Mouse (Mus musculus): ENCODE data around the gene Tlr12.
"Not testable (repeated sequence)": the region's sequence is repeated elsewhere in the genome, so short reads cannot be mapped to it uniquely, and the experiment has no call there.

Tlr12 gene

DNA sequence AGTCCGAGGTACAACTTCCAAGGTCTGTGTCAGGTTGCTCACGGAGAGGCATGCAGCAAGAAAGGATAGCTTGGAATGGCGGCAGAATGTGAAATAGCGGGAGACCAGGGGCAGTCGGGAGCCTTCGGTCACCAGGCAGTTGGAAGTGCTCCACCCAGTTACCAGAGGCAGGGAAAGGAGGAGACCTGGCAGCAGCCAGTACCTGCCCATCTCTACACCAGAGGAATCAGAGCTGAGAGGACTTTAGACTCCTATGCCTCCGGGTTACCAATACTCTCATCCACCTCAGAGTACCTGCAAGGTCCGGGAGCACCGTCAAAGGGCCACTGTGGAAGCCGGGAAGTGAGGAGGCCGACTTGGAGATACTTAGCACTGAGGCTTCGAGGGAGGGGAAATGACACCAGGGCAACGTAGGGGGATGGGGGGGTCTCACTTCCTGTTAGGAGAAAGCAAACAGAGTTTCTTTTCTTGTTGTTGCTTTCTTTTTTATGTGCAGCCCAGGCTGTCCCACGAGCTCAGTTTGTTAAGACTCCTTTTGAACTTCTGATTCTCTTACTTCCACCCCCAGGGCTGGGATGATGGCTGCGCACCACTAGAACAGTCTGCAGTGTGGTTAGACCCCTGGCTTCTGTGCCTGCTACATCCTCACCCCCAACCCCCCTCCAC, at the start of gene Tlr12:
TSS of gene Tlr12 (minus strand) at position 374 of the 666 bp plus-strand sequence.
- DNase-seq (ENCODE audit: low spot score in 2 of 2): no peak

DNA sequence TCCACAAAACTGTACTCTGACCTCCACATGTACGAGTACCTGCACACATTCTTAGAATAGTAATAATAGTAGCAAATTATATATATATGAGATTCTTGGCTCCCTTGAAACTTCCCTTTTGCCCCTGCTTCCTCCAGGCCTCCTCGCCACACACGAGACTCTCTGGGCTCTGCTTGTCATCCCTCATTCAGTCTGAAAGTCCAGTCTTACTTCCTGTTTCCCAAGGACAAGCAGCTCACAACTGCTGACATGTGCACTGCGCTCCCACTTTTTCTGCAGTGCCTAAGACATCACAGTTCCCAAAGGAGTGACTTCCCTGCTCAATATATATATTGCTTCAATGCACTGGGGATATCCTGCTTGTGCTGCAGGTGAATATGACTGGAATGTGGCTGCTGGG, 48.8 kb upstream of the Tlr12 start:
- DNase-seq (ENCODE audit: low spot score in 2 of 2): not testable (repeated sequence)

DNA sequence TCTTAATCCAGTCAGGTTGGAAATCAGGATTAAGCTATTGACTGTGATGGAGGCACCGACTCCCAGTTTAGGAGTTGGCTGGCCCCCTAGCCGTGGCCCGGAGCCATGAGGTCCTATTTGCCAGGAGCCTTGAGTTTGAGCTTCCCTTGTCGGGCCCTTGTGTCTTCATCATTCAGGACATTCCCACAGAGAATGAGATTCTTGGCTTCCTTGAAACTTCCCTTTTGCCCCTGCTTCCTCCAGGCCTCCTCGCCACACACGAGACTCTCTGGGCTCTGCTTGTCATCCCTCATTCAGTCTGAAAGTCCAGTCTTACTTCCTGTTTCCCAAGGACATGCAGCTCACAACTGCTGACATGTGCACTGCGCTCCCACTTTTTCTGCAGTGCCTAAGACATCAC, 47.9 kb upstream of the Tlr12 start:
- DNase-seq (ENCODE audit: low spot score in 2 of 2): not testable (repeated sequence)

DNA sequence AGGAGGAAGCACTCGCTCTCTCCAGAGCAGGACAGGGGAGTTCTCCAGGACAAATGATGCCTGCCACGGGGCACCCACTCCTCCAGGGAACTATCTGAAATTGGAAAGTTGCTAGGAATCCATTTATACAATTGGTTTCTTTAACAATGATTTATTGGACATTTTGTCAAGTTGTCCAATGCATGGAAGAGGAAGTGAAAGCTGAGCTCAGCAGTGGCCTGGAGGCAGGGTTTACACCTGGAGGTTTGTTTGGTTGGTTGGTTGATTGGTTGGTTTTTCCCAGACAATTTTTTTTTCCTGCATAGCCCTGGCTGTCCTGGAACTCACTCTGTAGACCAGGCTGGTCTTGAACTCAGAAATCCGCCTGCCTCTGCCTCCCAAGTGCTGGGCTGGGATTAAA, 45.6 kb upstream of the Tlr12 start:
- DNase-seq (ENCODE audit: low spot score in 2 of 2): no peak

DNA sequence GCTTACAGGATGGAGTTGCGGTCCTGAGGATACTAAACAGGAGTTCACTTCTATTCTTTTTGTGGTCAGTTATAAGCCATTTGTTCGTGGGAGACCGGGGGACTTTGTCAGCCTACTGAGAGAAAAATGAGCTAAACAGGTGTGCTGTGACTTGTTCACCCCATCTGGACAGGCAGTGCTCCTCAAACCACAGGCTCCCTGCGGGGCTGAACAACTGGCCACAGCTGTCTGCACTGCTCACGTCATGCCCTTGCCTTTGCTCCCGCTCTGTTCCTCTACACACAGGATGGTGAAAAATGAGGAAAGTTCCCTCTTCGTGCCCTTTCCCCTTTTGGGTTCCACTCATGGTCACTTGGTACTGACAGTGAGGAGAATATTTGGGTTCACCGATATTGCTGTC, 42.6 kb upstream of the Tlr12 start:
- DNase-seq (ENCODE audit: low spot score in 2 of 2): no peak

DNA sequence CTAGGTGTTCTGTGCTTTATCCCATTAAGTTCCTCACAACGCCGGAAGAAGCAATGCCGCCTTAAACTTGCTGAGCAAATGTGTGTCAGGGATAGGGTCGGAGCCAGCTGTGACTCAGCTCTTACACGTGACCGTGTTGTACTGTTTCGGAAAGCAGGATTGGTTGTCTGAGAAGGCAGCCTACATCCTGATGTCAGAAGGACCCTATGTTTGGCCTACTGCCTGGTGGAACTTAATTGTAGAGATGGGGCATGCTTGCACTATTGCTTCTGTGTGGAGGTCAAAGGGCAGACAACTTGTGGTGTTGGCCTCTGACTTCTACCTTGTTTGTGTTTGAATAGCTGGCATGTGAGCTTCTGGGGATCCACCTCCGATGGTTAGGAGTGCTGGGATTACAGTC, 41.8 kb upstream of the Tlr12 start:
- peak in 1 of 2 experiments; percentile 44 for DNase-seq (ENCODE audit: low spot score in 2 of 2)

DNA sequence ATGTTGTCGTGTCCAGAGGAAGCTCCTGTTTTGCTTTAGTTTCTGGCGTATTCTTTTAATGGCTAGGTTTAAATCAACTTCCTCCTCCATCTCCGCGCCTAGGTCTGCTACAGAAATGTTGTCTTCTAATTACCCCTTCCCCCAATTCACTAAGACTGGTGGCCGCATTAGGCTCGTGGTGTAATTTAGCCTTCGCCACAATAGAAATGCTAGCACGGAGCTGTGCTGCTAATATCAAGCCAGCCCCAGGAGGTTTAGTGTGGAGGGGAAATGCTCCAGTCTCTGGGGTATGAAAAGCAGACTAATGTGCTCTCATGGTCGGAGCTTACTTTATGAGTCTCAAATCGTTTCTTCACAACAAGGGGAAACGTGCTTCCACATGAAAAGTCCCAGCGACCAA, 37.0 kb upstream of the Tlr12 start:
- DNase-seq (ENCODE audit: low spot score in 2 of 2): no peak

DNA sequence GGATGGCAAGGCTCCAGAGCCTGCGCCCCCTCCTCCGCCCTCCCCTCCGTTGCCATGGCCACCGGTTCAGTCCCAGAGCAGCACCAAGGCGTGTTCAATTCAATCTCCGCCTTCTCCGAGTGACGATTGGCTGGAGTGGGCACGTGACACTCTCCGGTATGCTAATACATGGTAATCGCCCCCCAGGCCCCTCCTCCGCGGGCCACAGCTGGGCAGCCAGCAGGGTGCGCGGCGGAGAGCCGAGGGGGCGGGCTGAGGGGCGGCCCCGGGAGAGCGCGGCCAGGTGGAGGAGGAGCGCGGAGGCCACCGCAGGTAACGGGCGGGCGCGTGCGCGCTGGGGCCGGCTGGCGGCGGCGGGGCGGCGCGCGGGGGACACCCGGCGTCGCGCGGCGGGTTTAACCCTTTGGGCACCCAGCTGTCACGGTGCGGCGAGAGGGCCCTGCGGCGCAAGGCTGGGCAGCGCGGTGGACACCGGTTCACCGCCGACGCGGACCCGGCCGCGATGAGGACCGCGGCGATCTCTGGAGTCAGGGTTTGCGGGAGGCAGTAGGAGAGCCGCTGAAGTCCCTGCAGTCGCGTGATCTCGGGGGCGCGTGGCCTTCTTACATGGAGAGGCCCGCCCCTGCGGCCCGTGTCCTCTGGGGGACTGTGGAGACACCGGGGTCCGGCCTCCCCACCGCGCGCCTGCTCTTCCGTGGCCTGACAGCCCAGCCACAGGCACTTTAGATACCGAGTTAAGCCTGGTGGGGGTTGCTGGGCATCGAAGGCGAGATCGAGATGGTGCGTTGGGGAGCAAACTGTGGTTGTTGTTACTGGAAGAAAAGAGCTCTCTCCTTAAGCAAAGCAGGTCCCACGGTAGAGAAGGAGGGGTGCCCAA, 36.3 kb upstream of the Tlr12 start, which contains the start of gene Phc2:
TSS of gene Phc2 (plus strand) at position 198 of the 877 bp plus-strand sequence.
- DNase-seq (ENCODE audit: low spot score in 2 of 2): peak; percentile 96 to 98

DNA sequence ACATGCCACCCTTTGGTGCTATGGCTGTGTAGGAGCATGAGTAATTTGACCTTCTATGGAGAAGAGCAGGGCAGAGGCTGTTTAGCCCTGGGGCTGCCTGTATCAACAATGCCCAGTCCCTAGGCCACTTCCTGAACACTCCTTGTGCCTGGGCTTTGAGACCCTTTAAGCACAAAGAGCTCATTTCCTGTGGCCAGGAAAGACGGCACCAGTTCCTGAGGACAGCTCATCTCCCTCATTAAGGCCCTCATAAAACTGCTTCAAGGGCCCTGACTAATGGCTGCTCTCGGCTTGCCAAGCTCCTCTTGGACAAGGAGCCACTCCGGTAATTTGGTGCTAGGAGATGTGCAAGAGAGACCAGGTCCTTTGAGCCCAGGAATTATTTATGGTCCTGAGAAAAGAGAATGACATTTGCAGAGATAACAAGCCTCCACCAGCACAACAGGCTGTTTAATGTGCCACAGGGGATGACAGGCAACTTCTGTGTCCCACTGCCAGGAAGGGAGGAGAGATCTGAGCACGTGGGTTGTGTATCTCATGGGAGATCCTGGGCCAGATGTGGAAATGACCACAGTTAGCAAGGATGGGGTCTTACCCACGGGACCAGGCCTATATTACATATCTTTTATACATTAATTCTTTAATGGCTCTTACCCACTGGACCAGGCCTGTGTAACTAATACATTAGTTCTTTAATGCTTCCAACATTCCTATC, 34.3 kb upstream of the Tlr12 start:
- DNase-seq (ENCODE audit: low spot score in 2 of 2): no peak

DNA sequence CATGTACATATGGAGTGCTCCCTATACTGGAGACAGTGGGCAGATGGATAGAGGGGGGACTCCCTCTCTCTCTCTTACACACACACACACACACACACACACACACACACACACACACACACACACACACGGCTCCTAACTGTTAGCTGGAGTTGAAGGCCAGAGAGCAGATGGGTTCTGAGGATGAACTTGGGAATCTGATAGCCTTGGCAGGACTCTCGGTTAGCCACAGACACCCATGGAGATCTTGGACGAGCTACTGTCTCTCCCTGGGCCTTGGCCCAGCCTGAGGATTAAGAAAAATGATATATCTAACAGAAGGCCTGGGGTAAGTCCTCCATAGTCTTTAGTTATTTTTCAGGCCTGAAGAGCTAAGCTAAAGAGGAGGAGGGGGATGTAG, 33.1 kb upstream of the Tlr12 start:
- DNase-seq (ENCODE audit: low spot score in 2 of 2): no peak

DNA sequence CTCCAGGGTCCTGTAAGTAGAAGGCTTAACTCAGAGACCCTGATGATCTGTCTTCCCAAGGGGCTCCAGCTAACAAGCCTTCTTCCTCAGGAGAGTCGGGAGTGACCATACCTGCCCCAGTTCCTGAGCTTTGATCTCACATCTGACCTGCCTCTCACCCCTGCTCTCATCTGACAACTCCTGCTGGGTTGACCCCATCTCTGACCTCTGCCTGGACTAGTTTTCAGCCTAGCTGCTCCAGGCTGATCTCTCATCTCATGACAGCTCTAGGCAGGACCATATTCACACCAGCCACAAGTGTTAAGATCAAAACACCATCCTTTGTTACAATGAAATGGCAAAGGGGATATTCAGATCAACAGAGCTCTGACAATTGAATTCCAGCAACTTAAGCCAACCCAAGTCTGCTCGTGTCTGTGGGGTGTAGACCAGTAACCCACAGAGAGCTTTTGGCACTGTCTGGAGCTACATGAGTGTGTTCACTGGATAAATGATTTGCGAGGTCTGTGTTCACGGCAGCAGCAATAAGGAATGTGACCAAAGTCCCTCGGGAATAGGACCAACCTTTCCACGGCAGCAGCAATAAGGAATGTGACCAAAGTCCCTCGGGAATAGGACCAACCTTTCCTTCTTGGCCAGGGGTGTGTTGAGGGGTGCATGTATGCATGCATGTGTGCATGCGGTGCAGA, 30.3 kb upstream of the Tlr12 start:
- DNase-seq (ENCODE audit: low spot score in 2 of 2): no peak

DNA sequence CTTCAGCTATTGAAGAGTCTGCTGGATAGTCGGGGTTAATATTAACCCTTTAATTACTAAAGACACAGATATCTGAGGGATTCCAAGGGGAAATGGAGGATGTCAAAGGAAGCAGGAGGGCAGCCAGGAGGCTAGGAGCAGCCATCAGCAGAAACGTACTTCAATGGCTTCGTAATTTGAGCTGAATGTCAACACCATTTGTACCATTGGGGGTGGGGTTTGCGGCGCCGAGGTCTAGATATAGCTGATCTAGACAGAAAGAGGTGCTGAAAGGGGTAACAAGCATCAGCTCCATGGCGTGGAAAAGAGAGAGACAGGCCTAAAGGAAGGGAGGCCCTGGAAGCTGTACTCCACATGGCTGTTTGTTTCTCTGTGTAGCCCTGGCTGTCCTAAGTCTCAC, 28.3 kb upstream of the Tlr12 start:
- DNase-seq (ENCODE audit: low spot score in 2 of 2): no peak

DNA sequence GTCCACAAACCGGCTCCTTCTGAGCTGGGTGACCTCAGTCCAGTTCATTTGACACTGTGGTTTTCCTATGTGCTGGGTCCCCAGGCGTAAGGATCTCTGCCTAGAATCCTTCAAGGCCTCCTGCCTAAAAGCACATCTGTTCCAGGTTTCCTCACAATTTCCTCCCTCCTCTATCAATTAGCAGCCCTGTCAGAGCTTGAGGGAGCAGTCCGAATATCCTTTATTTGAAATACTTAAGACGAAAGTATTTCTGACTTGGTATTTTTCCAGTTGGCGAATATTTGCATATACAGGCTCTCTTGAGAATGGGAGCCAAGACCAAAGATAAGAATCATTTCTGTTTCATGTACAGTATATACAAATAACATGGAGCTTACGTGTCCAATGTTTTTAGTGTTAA, 27.5 kb upstream of the Tlr12 start:
- DNase-seq (ENCODE audit: low spot score in 2 of 2): no peak

DNA sequence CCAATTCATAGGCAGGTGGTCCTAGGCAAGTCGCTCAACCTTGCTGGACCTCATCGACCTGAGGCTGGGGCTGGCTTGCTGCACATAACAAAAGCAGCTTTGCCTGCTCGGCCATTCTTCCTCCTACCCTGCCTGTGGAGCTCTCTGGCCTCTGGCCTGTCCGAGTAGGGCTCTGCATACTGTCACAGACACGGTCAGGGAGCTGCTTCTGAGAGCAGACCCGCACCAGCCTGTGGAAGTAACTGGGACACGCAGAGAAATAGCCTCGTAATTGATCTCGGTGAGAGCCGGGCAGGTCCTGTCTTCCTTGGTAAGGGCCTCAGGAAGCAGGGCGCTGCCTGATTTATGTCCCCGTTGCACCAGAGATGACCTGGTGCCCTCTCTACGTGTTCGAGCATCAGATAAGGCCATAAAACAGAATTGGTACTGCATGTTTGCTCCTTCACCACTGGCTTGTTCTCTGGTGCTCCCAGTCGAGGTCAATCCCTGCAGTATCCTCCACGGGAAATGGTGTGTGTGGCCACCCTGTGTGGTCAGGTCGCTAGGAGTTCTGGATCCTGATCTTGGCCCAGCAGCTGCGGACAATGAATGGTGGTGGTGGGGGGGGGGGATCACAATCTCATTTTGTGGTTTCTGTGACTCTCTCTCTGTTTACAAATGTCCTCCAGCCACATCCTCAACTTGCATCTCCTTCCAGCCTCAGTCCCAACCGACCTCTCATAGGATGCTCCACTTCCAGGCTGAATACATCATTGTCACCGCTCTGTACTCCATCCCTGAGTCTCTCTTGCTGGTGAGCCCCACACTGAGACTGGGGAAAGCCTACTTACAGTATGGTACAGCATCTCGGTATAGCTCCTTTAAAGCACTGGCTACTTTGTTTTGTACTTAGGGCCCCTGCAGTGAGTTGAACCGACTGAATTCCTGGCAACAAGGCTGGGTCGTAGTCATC, 23.6 kb upstream of the Tlr12 start:
- no peak for DNase-seq (ENCODE audit: low spot score in 2 of 2)

DNA sequence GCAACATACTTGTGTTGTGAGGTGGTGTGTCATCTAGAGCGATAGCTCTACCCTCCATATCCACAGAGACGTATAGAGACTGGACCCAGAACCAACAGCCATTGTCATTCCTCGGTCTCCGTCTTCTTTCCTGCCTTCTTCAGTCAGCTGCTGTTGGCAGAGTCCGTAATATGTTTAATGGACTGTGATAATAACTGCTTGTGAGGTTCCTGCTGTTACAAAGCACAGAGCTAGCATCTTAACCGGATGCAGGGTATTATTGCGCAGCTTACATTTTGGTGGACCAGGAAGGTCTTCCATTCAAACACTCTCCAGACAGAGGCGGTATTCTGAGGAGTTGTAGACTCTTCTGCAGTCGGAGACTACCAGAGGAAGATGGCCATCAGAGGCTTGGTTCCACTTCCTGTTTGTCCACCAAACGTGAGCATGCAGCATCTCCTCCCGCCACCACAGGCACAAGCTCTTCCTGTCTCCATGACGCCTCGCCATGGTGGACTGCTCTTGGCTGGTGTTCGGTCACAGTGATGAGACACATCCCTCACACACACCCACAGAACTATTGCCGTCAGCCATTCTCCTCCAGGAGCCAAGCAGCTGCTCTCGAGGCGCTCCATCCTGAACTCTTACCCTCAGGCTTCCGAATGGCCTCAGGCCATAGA, 20.0 kb upstream of the Tlr12 start:
- DNase-seq (ENCODE audit: low spot score in 2 of 2): no peak

DNA sequence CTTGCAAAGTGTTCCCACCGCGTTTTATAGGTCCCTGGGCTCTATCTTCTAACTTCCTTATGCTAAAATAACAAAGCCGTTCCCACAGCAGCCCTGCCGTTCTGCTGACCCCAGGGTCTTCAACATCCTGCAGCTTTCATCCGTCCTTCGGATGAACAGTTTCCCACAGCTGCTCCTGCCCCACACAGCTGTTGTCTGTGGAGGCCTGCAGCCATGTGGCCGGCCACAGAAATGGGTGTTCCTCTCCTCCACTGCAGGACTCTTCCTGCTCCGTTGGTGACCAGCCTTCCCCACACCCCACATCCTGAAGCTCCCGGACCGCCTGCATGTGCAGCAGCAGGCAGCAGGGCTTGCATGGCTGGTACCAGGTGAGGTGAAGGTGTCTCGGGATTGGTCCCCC, 18.8 kb upstream of the Tlr12 start:
- no peak for DNase-seq (ENCODE audit: low spot score in 2 of 2)

DNA sequence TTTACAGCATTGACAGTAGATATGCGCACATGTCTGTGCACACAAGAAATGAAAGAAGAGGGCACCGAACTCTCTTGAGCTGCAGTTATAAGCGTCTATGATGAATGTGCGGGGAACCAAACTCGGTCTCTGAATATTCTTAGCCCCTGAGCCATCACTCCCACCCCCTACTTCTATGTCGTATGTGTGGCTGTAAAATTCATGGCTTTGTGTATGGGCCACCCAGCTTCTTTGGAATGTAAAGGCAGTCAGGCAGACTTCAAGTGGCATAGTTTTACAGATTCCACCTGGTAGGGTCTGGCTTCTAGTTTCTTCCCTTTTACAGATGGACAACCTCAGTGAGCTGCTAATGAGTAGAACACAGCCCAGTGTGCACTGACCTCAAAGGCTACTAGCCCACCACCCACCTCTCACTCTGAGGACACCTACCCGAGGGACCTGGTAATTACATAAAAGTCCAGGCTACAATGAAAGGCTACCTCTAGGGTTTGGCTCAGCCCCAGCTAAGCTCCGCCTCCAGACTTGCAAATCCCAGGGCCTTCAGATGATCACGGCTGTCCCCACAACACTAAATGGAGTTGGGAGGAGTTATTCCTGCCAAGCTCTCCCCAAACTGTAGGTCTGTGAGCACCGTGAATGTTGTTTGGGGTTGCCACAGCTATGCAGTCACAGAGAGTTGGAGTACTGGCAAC, 17.6 kb upstream of the Tlr12 start:
- no peak for DNase-seq (ENCODE audit: low spot score in 2 of 2)

DNA sequence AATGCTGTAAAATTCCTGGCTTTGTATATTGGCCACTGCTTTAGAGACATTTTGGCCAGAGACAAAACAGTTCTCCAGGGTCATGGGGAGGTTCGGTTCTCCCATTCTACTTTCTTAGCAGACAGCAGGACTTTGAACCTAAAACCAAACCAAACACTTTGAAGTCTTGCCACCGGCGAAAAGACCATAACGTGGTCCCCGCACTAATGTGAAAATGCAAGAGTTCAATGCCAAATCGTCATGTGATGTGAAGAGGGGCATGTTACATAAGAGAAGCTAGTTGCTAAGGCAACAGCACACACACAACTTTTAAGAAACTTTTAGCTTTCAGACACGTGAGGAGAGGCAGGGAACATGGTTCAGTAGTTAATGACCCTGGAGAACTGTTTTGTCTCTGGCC, 17.0 kb upstream of the Tlr12 start:
- no peak for DNase-seq (ENCODE audit: low spot score in 2 of 2)

DNA sequence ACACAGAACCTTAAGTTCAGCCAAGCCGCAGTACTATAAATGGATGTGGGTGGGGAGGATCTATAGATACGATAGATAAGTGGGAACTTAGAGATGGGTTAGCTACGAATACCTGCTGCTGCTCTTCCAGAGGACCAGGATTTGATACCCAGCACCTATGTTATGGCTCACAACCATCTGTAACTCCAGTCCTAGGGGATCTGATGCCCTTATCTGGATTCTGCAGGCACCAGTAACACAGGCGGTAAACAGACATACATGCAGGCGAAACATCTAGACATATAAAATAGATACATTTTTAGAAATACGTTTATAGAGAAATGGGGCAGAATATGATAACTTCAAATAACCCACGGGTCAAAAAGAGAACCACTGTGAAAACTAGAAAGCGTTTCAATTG, 2.7 kb upstream of the Tlr12 start:
- DNase-seq (ENCODE audit: low spot score in 2 of 2): no peak

DNA sequence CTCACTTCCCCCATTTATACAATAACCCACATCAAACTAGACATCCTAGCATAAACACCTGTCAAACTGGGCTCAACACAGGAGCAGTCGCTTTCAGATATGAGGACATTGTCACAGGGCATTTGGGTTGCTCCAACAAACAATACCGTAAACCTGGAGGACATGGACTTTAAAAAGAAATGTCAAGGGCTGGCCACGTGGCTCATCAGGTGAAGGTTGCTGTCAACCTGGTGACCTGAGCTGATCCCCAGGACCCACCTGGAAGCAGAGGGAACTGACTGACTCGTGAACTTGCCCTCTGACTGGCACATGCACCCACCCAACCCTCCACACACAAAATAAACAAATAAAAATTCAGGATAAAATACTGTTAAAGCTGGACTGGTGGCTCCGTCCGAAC, 2.2 kb upstream of the Tlr12 start:
- no peak for DNase-seq (ENCODE audit: low spot score in 2 of 2)
